In genomic region chr1:39196126-39196525, GRCm38 (mm10) we compare ENCODE assay signal across 14 mouse cellular contexts. TPM values are rescaled to one million over a fixed set of nuclear protein-coding genes. Genes with fewer than 3 reads are reported as not detected.
DNase-seq lines count a peak whose midpoint lies in the region; ATAC-seq lines count a peak whose summit lies in the region.
"Had no signal": no experiment of that assay in that cellular context is flagged by ENCODE, and none has a peak within 500 bp of the region (broad histone marks: within the 10 kb centered on the region; RNA-seq: fewer than 3 reads in every experiment).

No protein-coding gene starts in this region.

- no peak for ATAC-seq in neural tube, embryonic 15.5 days (ENCODE audit: low FRiP score)
- ATAC-seq in cerebellum, adult (ENCODE audit: insufficient number of reproducible peaks, low FRiP score, low TSS enrichment): no peak
- ATAC-seq in intestine, embryonic 15.5 days: no peak
- ATAC-seq: hindbrain, embryonic 16.5 days had no signal

- H3K36me3 ChIP-seq in neural tube, embryonic 15.5 days: no peaks in the 10 kb centered on the region
- no peaks in the 10 kb centered on the region for H3K36me3 ChIP-seq in intestine, embryonic 15.5 days
- H3K36me3 ChIP-seq: kidney, embryonic 15.5 days; liver, embryonic 15.5 days had no signal

- WGBS in neural tube, embryonic 15.5 days: 39% methylated on average over 6 of the region's 6 CpGs
- 50% methylated on average over 6 of the region's 6 CpGs for WGBS in intestine, embryonic 15.5 days

- H3K27me3 ChIP-seq in neural tube, embryonic 15.5 days (replicated peaks): peaks cover 31% of the 10 kb centered on the region
- peaks cover 26% of the 10 kb centered on the region for H3K27me3 ChIP-seq in intestine, embryonic 15.5 days (replicated peaks)

- no peak overlapping the region for H3K9ac ChIP-seq in neural tube, embryonic 15.5 days (replicated peaks)
- H3K9ac ChIP-seq in intestine, embryonic 15.5 days: no peak overlapping the region
- H3K9ac ChIP-seq: kidney, embryonic 15.5 days; liver, embryonic 15.5 days had no signal

- H3K4me1 ChIP-seq in neural tube, embryonic 15.5 days: peaks cover 33% of the 10 kb centered on the region
- peaks cover 22% of the 10 kb centered on the region; the same call in 1 of the 2 replicates for H3K4me1 ChIP-seq in intestine, embryonic 15.5 days (replicated peaks)

- H3K4me3 ChIP-seq in neural tube, embryonic 15.5 days (replicated peaks): no peak overlapping the region
- no peak overlapping the region for H3K4me3 ChIP-seq in intestine, embryonic 15.5 days (replicated peaks)
- H3K4me3 ChIP-seq: kidney, embryonic 15.5 days; liver, embryonic 15.5 days had no signal

- no peak overlapping the region for H3K4me2 ChIP-seq in neural tube, embryonic 15.5 days
- H3K4me2 ChIP-seq in intestine, embryonic 15.5 days (replicated peaks): no peak overlapping the region
- H3K4me2 ChIP-seq: kidney, embryonic 15.5 days; liver, embryonic 15.5 days had no signal

- H3K27ac ChIP-seq in neural tube, embryonic 15.5 days (replicated peaks): no peak overlapping the region
- H3K27ac ChIP-seq in intestine, embryonic 15.5 days: no peak overlapping the region
- H3K27ac ChIP-seq: kidney, embryonic 15.5 days; liver, embryonic 15.5 days had no signal

- DNase-seq in heart, adult 11 months: peak; percentile 94
- DNase-seq in heart, postnatal 25 days (ENCODE audit: low spot score): no peak
- peak; percentile 21 for DNase-seq in neural tube, embryonic 10.5 days (ENCODE audit: extremely low spot score, low spot score)
- peak; percentile 24 for DNase-seq in embryo, embryonic 10.5 days (ENCODE audit: low spot score)
- DNase-seq: layer of hippocampus, adult 9-11 months; left cerebral cortex, postnatal 4 days; right cerebral cortex, adult 18-20 months; thymus, postnatal 25 days had no signal

- intact Hi-C loops in heart, postnatal 25 days (cut with DNase I): loop anchor here (5.0 kb wide), 1 partner anchor 136 kb away; no protein-coding TSS in a partner anchor

- no peaks in the 10 kb centered on the region for H3K9me3 ChIP-seq in neural tube, embryonic 15.5 days (replicated peaks)
- no peaks in the 10 kb centered on the region for H3K9me3 ChIP-seq in intestine, embryonic 15.5 days
- H3K9me3 ChIP-seq: kidney, embryonic 15.5 days; liver, embryonic 15.5 days had no signal

RNA-seq across cellular contexts. Expression of gene Npas2, which starts 2.6 kb away (rescaled TPM):
- total RNA-seq in heart, postnatal 25 days (2021): 10 to 100 TPM in 1 of 2 experiments, 1 to 10 TPM in 1; 2.2 to 11.4 TPM
- 1.2 and 1.5 TPM in 2 replicates for polyA plus RNA-seq in neural tube, embryonic 15.5 days (2015; fragmentation: Nextera tagmentation; extraction: Ambion mirVana)
- polyA plus RNA-seq in intestine, embryonic 15.5 days (2015; fragmentation: Nextera tagmentation; extraction: Ambion mirVana): 0.49 and 0.64 TPM in 2 replicates
